Mouse (Mus musculus) heart, embryonic 13.5 days (tissue): ENCODE measurements around the gene H2-M5. TPM values are rescaled to one million over a fixed set of nuclear protein-coding genes. Genes with fewer than 3 reads are reported as not detected.
A peak's percentile ranks its signal among the peaks of the same experiment; 100 is the strongest.

Experiments used
- ATAC-seq: fragments of 200-750 bp; cut with Nextera tagmentation; 2 replicates; pipeline ENCODE4 v1.8.0; 2017; ENCODE audit warnings: moderate TSS enrichment; ENCODE audit not compliant: insufficient number of reproducible peaks, low FRiP score, low TSS enrichment; ENCODE audit errors: extremely low read depth
- H3K27ac ChIP-seq: fragments of 300-500 bp; sonication (generic); replicated peaks from 2 replicates; pipeline ENCODE4 v1.5.1; 2015; ENCODE audit warnings: moderate library complexity, mild to moderate bottlenecking, inconsistent platforms
- H3K27me3 ChIP-seq: fragments of 300-500 bp; sonication (generic); replicated peaks from 2 replicates; pipeline ENCODE4 v1.6.1; 2015; ENCODE audit warnings: mild to moderate bottlenecking, inconsistent platforms
- H3K36me3 ChIP-seq: fragments of 300-500 bp; sonication (generic); 2 replicates; pipeline ENCODE4 v1.6.1; 2015; ENCODE audit warnings: mild to moderate bottlenecking, inconsistent platforms
- H3K4me1 ChIP-seq: fragments of 300-500 bp; sonication (generic); 2 replicates; pipeline ENCODE4 v1.6.1; 2015; ENCODE audit warnings: inconsistent platforms
- H3K4me2 ChIP-seq: fragments of 300-500 bp; sonication (generic); 2 replicates; pipeline ENCODE4 v1.6.1; 2015; ENCODE audit warnings: inconsistent platforms, mild to moderate bottlenecking, moderate library complexity
- H3K4me3 ChIP-seq: fragments of 300-500 bp; sonication (generic); 2 replicates; pipeline ENCODE4 v1.5.1; 2015; ENCODE audit warnings: moderate library complexity, mild to moderate bottlenecking, inconsistent platforms
- H3K9ac ChIP-seq: fragments of 300-500 bp; sonication (generic); 2 replicates; pipeline ENCODE4 v1.6.1; 2015; ENCODE audit warnings: inconsistent platforms, mild to moderate bottlenecking, moderate library complexity
- H3K9me3 ChIP-seq: fragments of 300-500 bp; sonication (generic); 2 replicates; pipeline ENCODE4 v1.6.1; 2016; ENCODE audit warnings: inconsistent platforms
- WGBS: fragments of 180-500 bp; shearing (Covaris S2); methylation state at CpG from one replicate; pipeline ENCODE4 v1.1.7; 2015; ENCODE audit warnings: mixed read lengths; 5-methylcytosine and 5-hydroxymethylcytosine counted together
- polyA plus RNA-seq: library from polyadenylated mRNA; unstranded; fragments of >200 nt; fragmentation: Nextera tagmentation; extraction: Ambion mirVana; gene quantifications from 2 replicates; pipeline ENCODE4 v1.2.1, GENCODE M21; 2015

H2-M5 gene
- polyA plus RNA-seq, 1 experiment from 2014 or later = 0.24 TPM

GRCm38 (mm10) chr17:36947051-36947819, 42.1 kb downstream of the H2-M5 start:
- Histone ChIP-seq H3K9ac (peak overlapping the region; percentile 82), H3K4me3 (peak overlapping the region; percentile 65), H3K36me3 (peaks cover 18% of the 10 kb centered on the region), H3K27me3 (peaks cover 56% of the 10 kb centered on the region), H3K27ac (no peak overlapping the region), H3K4me2 (peak overlapping the region; percentile 99), H3K9me3 (no peaks in the 10 kb centered on the region), H3K4me1 (peaks cover 33% of the 10 kb centered on the region)
- no peak for ATAC-seq
- 2% methylated on average over 62 of the region's 62 CpGs for WGBS

- H3K27ac ChIP-seq = no peak overlapping the region
- H3K4me1 ChIP-seq = peaks cover 20% of the 10 kb centered on the region
- no peak overlapping the region for H3K4me2 ChIP-seq
- ATAC-seq = no peak
- H3K4me3 ChIP-seq = no peak overlapping the region
- H3K9me3 ChIP-seq = no peaks in the 10 kb centered on the region
- H3K9ac ChIP-seq = no peak overlapping the region
- H3K27me3 ChIP-seq = peaks cover 83% of the 10 kb centered on the region
- 26% methylated on average over 9 of the region's 9 CpGs for WGBS
- peaks cover 11% of the 10 kb centered on the region for H3K36me3 ChIP-seq
Measured at GRCm38 (mm10) chr17:36944121-36944775, 45.1 kb downstream of the H2-M5 start.

- Histone ChIP-seq H3K36me3 (peaks cover 5% of the 10 kb centered on the region), H3K27me3 (peaks cover 88% of the 10 kb centered on the region), H3K9ac (no peak overlapping the region), H3K4me2 (peak overlapping the region; percentile 69; the same call in 1 of the 2 replicates), H3K9me3 (no peaks in the 10 kb centered on the region), H3K4me3 (no peak overlapping the region; the same call in 1 of the 2 replicates), H3K27ac (no peak overlapping the region), H3K4me1 (peaks cover 20% of the 10 kb centered on the region)
- ATAC-seq = no peak
- WGBS = 13% methylated on average over 5 of the region's 5 CpGs
Measured at GRCm38 (mm10) chr17:36943691-36944090, 45.6 kb downstream of the H2-M5 start.

GRCm38 (mm10) chr17:36942791-36943471, 46.4 kb downstream of the H2-M5 start, which contains the start of gene Rnf39:
TSS of gene Rnf39 (plus strand) at chr17:36942918.
- Histone ChIP-seq H3K4me3 (peak within 1 kb of the TSS; percentile 52), H3K27ac (no peak within 1 kb of the TSS), H3K27me3 (peaks cover 87% of the 10 kb centered on the region), H3K9me3 (no peaks in the 10 kb centered on the region), H3K36me3 (no peaks in the 10 kb centered on the region), H3K4me2 (peak within 1 kb of the TSS; percentile 69), H3K9ac (peak within 1 kb of the TSS; percentile 65), H3K4me1 (peaks cover 20% of the 10 kb centered on the region)
- 3% methylated on average over 59 of the region's 59 CpGs for WGBS
- ATAC-seq = no peak

- no peaks in the 10 kb centered on the region for H3K9me3 ChIP-seq
- ATAC-seq = no peak
- peak overlapping the region; percentile 52 for H3K4me3 ChIP-seq
- H3K4me1 ChIP-seq = peaks cover 15% of the 10 kb centered on the region
- peaks cover 92% of the 10 kb centered on the region for H3K27me3 ChIP-seq
- no peak overlapping the region for H3K27ac ChIP-seq
- H3K4me2 ChIP-seq = peak overlapping the region; percentile 69
- H3K36me3 ChIP-seq = no peaks in the 10 kb centered on the region
- no peak overlapping the region for H3K9ac ChIP-seq
- 48% methylated on average over 10 of the region's 10 CpGs for WGBS
Measured at GRCm38 (mm10) chr17:36942391-36942790, 46.9 kb downstream of the H2-M5 start.

GRCm38 (mm10) chr17:36938056-36938455, 51.3 kb downstream of the H2-M5 start:
- Histone ChIP-seq H3K9ac (no peak overlapping the region), H3K36me3 (no peaks in the 10 kb centered on the region), H3K4me1 (peaks cover 8% of the 10 kb centered on the region), H3K4me3 (no peak overlapping the region), H3K4me2 (no peak overlapping the region), H3K27me3 (peaks cover 65% of the 10 kb centered on the region), H3K9me3 (no peaks in the 10 kb centered on the region), H3K27ac (no peak overlapping the region)
- no peak for ATAC-seq
- 58% methylated on average over 2 of the region's 2 CpGs for WGBS

Other genes starting within 250 kb of the H2-M5 start
- not detected in 2 replicates for gene H2-M10.5, start 216.6 kb downstream of the H2-M5 start, polyA plus RNA-seq
- not detected in 2 replicates for gene H2-M10.6, start 177.4 kb downstream of the H2-M5 start, polyA plus RNA-seq
- 21.7 and 22.8 TPM in 2 replicates for gene Trim26, start 152.4 kb downstream of the H2-M5 start, polyA plus RNA-seq
- gene Trim15, start 122.3 kb downstream of the H2-M5 start, polyA plus RNA-seq = 0.23 TPM in 2 replicates
- 13.3 and 16.0 TPM in 2 replicates for gene Trim10, start 120.0 kb downstream of the H2-M5 start, polyA plus RNA-seq
- gene Trim40, start 99.4 kb downstream of the H2-M5 start, polyA plus RNA-seq = not detected in 2 replicates
- not detected in 2 replicates for gene Trim31, start 91.4 kb downstream of the H2-M5 start, polyA plus RNA-seq
- 0.17 and 0.28 TPM in 2 replicates for gene Rnf39, start 46.6 kb downstream of the H2-M5 start, polyA plus RNA-seq
- 78.0 and 90.7 TPM in 2 replicates for gene Ppp1r11, start 37.8 kb downstream of the H2-M5 start, polyA plus RNA-seq
- 39.2 and 45.8 TPM in 2 replicates for gene Znrd1, start 31.0 kb downstream of the H2-M5 start, polyA plus RNA-seq
- gene Znrd1as, start 30.9 kb downstream of the H2-M5 start, polyA plus RNA-seq = 6.2 and 7.2 TPM in 2 replicates
- gene 2410137M14Rik, start 8.3 kb downstream of the H2-M5 start, polyA plus RNA-seq = not detected in 2 replicates
- 42.5 and 45.5 TPM in 2 replicates for gene Zfp57, start 11.6 kb upstream of the H2-M5 start, polyA plus RNA-seq
- gene Mog, start 33.9 kb upstream of the H2-M5 start, polyA plus RNA-seq = not detected in 2 replicates
- 4.5 and 6.9 TPM in 2 replicates for gene Gabbr1, start 56.4 kb upstream of the H2-M5 start, polyA plus RNA-seq
- not detected in 2 replicates for gene Olfr90, start 99.0 kb upstream of the H2-M5 start, polyA plus RNA-seq
- not detected in 2 replicates for gene Olfr91, start 108.7 kb upstream of the H2-M5 start, polyA plus RNA-seq
- not detected in 2 replicates for gene Olfr92, start 130.6 kb upstream of the H2-M5 start, polyA plus RNA-seq
- not detected in 2 replicates for gene Olfr93, start 172.0 kb upstream of the H2-M5 start, polyA plus RNA-seq
- not detected in 2 replicates for gene Ubd, start 204.4 kb upstream of the H2-M5 start, polyA plus RNA-seq
- not detected in 2 replicates for gene Olfr94, start 211.5 kb upstream of the H2-M5 start, polyA plus RNA-seq
- not detected in 2 replicates for gene Olfr95, start 223.6 kb upstream of the H2-M5 start, polyA plus RNA-seq
- not detected in 2 replicates for gene Olfr96, start 230.6 kb upstream of the H2-M5 start, polyA plus RNA-seq
- not detected in 2 replicates for gene Olfr97, start 247.8 kb upstream of the H2-M5 start, polyA plus RNA-seq